Mouse (Mus musculus): ENCODE measurements around the gene Pacrg.

DNA sequence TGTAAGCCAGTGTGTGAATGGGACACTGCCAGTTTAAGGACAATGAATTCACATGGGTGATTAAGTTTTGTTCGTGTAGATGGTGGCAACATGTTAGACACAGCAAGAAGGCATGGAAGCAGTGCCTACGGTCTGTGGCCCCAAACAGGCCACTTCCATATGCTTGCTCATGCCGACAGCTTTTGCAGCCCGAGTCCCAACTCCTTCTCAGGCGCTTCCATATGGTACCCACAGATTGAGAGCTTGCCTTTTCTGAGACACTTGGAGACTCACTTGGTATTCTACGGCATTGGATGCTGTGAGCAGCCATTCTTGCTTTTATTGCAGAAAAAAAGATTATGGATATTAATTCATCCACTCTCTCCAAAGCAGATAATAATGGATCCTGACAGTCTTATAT lies 365.1 kb downstream of the Pacrg start:
- TF ChIP-seq POLR2A (IDR thresholded peaks at IDR 0.05; ENCODE audit: extremely low read depth, insufficient read depth, low read length), result no peak
- no peak for TF ChIP-seq CTCF (IDR thresholded peaks at IDR 0.05; ENCODE audit: low read depth, low read length)

Data from liver, adult 2 months (tissue).